In the genomic region with DNA sequence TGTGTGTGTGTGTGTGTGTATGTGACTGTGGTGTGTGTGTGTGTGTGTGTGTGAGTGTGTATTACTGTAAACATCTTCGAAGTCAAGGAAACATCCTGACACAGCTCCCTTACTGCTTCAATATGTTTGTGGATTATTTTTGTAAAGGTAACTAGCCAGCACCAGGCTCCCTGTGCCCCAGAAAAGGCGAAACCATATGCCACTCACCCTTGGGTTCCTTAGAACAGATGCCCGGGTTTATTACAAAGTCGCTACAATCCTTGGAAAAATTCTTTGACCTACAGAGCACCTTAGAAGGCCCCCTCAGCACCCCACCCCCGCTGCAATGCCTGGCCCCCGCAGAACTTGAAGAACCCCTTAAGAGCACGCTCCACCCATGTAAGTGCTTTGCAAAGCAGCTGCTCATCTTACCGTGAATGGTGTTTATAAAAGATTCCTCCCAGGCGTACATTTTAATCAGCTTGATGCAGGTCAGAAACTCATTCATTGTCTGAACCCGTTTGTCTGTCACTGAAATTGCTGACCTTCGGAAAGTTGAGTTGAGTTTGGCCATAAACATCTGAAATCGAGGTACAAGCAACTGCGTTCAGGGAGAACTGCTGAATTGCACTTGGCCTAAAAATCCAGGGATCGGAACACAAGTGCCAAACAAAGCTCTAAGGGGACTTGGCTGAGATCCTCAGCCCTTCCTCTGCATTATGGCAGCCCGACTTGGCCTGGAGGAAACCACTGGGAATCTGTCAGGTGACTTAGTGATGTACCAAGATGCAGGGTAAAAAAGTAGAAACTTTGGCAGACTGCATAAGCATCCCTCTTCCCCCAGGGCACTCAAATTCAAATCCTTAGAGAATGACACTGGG, we compare ENCODE assay signal across 32 mouse cellular contexts. TPM values are rescaled to one million over a fixed set of nuclear protein-coding genes. Genes with fewer than 3 reads are reported as not detected.
DNase-seq lines count a peak whose midpoint lies in the region; ATAC-seq lines count a peak whose summit lies in the region.
"Had no signal": no experiment of that assay in that cellular context is flagged by ENCODE, and none has a peak within 500 bp of the region (broad histone marks: within the 10 kb centered on the region; RNA-seq: fewer than 3 reads in every experiment).

No protein-coding gene starts in this region.

- ATAC-seq in cerebellum, adult (ENCODE audit: insufficient number of reproducible peaks, low FRiP score, low TSS enrichment): peak; percentile 79
- no peak for ATAC-seq in activated CD4-positive, CD25-positive, alpha-beta regulatory T cell, adult 4 months
- ATAC-seq: forebrain, embryonic 15.5 days; inflammation-experienced regulatory T-cells, adult 6 months; Patski had no signal

- DNase-seq in cerebellum, postnatal 4 days (ENCODE audit: low spot score in 2 of 2): no peak
- peak; percentile 89 for DNase-seq in cerebellum, adult 11-12 months
- peak; percentile 92 for DNase-seq in cerebellum, adult 9-11 months
- no peak for DNase-seq in frontal cortex, postnatal 36 days (ENCODE audit: low spot score in 2 of 2)
- DNase-seq in hindbrain, embryonic 10.5 days (ENCODE audit: low spot score): no peak
- DNase-seq: gastrocnemius, adult 2 months; gastrocnemius, postnatal 36 days; heart, adult 2 months; heart, postnatal 10 days; kidney, adult 2 months; kidney, postnatal 36 days; right cerebral cortex, adult 18-20 months; spleen, adult 18-20 months; thymus, postnatal 14 days had no signal

- H3K9me3 ChIP-seq in hindbrain, embryonic 10.5 days: no peaks in the 10 kb centered on the region
- H3K9me3 ChIP-seq: forebrain, embryonic 10.5 days; forebrain, embryonic 15.5 days; heart, embryonic 13.5 days; hindbrain, embryonic 15.5 days; limb, embryonic 12.5 days; lung, embryonic 15.5 days; midbrain, embryonic 12.5 days; neural tube, embryonic 12.5 days had no signal

- H3K27me3 ChIP-seq in hindbrain, embryonic 10.5 days (ENCODE audit: insufficient read depth, poor library complexity, severe bottlenecking): no peaks in the 10 kb centered on the region
- H3K27me3 ChIP-seq: forebrain, embryonic 15.5 days; heart, embryonic 13.5 days; hindbrain, embryonic 15.5 days; limb, embryonic 12.5 days; lung, embryonic 15.5 days; midbrain, embryonic 12.5 days; neural tube, embryonic 12.5 days; Patski had no signal

- no peaks in the 10 kb centered on the region for H3K4me1 ChIP-seq in hindbrain, embryonic 10.5 days (replicated peaks)
- H3K4me1 ChIP-seq: forebrain, embryonic 15.5 days; hindbrain, embryonic 15.5 days; lung, embryonic 15.5 days; megakaryocyte, embryonic 14.5 days; neural tube, embryonic 12.5 days had no signal

- H3K27ac ChIP-seq in hindbrain, embryonic 10.5 days: no peak overlapping the region
- H3K27ac ChIP-seq: forebrain, embryonic 10.5 days; forebrain, embryonic 15.5 days; gastrocnemius, adult 2 months; heart, adult 2 months; heart, embryonic 13.5 days; hindbrain, embryonic 15.5 days; layer of hippocampus, adult 2 months; left cerebral cortex, adult 2 months; limb, embryonic 12.5 days; lung, embryonic 15.5 days; midbrain, embryonic 12.5 days; neural tube, embryonic 12.5 days had no signal

- no peaks in the 10 kb centered on the region for H3K36me3 ChIP-seq in hindbrain, embryonic 10.5 days
- H3K36me3 ChIP-seq: forebrain, embryonic 10.5 days; forebrain, embryonic 15.5 days; heart, embryonic 13.5 days; hindbrain, embryonic 15.5 days; limb, embryonic 12.5 days; lung, embryonic 15.5 days; midbrain, embryonic 12.5 days; neural tube, embryonic 12.5 days had no signal

- no peak overlapping the region for H3K4me3 ChIP-seq in hindbrain, embryonic 10.5 days
- H3K4me3 ChIP-seq: forebrain, embryonic 10.5 days; forebrain, embryonic 15.5 days; gastrocnemius, adult 2 months; heart, adult 2 months; heart, embryonic 13.5 days; hindbrain, embryonic 15.5 days; layer of hippocampus, adult 2 months; left cerebral cortex, adult 2 months; limb, embryonic 12.5 days; lung, embryonic 15.5 days; megakaryocyte, embryonic 14.5 days; midbrain, embryonic 12.5 days; myocyte; neural tube, embryonic 12.5 days had no signal

- 83% methylated on average over 15 of the region's 15 CpGs for WGBS in hindbrain, embryonic 10.5 days

RNA-seq across cellular contexts. Expression of gene Abcc12, which starts 23.1 kb away (rescaled TPM):
- polyA plus RNA-seq in hindbrain, embryonic 10.5 days (2016; fragmentation: Nextera tagmentation; extraction: Ambion mirVana): 0.05 and 0.10 TPM in 2 replicates
- not detected for polyA plus RNA-seq in activated CD4-positive, CD25-positive, alpha-beta regulatory T cell, adult 4 months (2017; shearing (Covaris generic))
- polyA plus RNA-seq: embryonic facial prominence, embryonic 11.5 days; forebrain, embryonic 10.5 days; heart, embryonic 13.5 days; inflammation-experienced regulatory T-cells, adult 6 months; liver, embryonic 16.5 days; myocyte; neural tube, embryonic 12.5 days had no signal

Comparison
In these comparisons a context has a peak if more than half of its experiments do, and no peak if none do; other contexts are left out.
1. DNase-seq: peak in cerebellum, adult 11-12 months (single experiment) and cerebellum, adult 9-11 months (single experiment); none in cerebellum, postnatal 4 days (0 of 2), frontal cortex, postnatal 36 days (0 of 2) and hindbrain, embryonic 10.5 days (single experiment).